Mouse (Mus musculus) brown adipose tissue, adult 24 weeks (tissue): ENCODE results near the gene Pgm1. TPM values are rescaled to one million over a fixed set of nuclear protein-coding genes. Genes with fewer than 3 reads are reported as not detected.

Source experiments
- H3K27ac ChIP-seq: fragments of 200-500 bp; replicated peaks from 2 replicates; pipeline ENCODE4 v1.5.1; 2012; ENCODE audit warnings: low read depth, mild to moderate bottlenecking, low read length
- H3K4me1 ChIP-seq: fragments of 200-500 bp; 2 replicates; pipeline ENCODE4 v1.6.1; 2012; ENCODE audit warnings: low read length, mixed read lengths; ENCODE audit not compliant: control insufficient read depth, insufficient read depth, insufficient read length
- H3K4me3 ChIP-seq: fragments of 200-500 bp; 2 replicates; pipeline ENCODE4 v1.5.1; 2012; ENCODE audit warnings: low read depth, mild to moderate bottlenecking, low read length, moderate library complexity; ENCODE audit not compliant: insufficient read depth
- polyA plus RNA-seq: library from polyadenylated mRNA; stranded (reverse); fragments of >200 nt; gene quantifications from 2 replicates; pipeline ENCODE4 v1.2.4, GENCODE M21; 2012; ENCODE audit not compliant: missing spikeins, insufficient read depth, insufficient read length

Gene Pgm1
- polyA plus RNA-seq, 1 experiment = 239 TPM

- Histone ChIP-seq H3K4me3 (no peak overlapping the region), H3K27ac (no peak overlapping the region), H3K4me1 (peaks cover 17% of the 10 kb centered on the region)
Observed at GRCm38 (mm10) chr4:99944606-99945005, 15.4 kb downstream of the Pgm1 start.

- Histone ChIP-seq H3K27ac (no peak overlapping the region), H3K4me1 (peaks cover 17% of the 10 kb centered on the region), H3K4me3 (no peak overlapping the region)
Observed at GRCm38 (mm10) chr4:99945011-99945410, 15.8 kb downstream of the Pgm1 start.

- Histone ChIP-seq H3K4me1 (peaks cover 13% of the 10 kb centered on the region), H3K4me3 (no peak overlapping the region), H3K27ac (no peak overlapping the region)
Observed at GRCm38 (mm10) chr4:99946516-99946915, 17.3 kb downstream of the Pgm1 start.

GRCm38 (mm10) chr4:99947192-99947591, 18.0 kb downstream of the Pgm1 start:
- H3K27ac ChIP-seq = no peak overlapping the region
- no peak overlapping the region for H3K4me3 ChIP-seq
- peaks cover 14% of the 10 kb centered on the region for H3K4me1 ChIP-seq

GRCm38 (mm10) chr4:99947896-99948295, 18.7 kb downstream of the Pgm1 start:
- peaks cover 15% of the 10 kb centered on the region for H3K4me1 ChIP-seq
- no peak overlapping the region for H3K4me3 ChIP-seq
- H3K27ac ChIP-seq = no peak overlapping the region

GRCm38 (mm10) chr4:99953904-99954303, 24.7 kb downstream of the Pgm1 start:
- Histone ChIP-seq H3K27ac (no peak overlapping the region), H3K4me3 (no peak overlapping the region), H3K4me1 (peaks cover 22% of the 10 kb centered on the region)

- Histone ChIP-seq H3K27ac (no peak overlapping the region), H3K4me3 (no peak overlapping the region)
Observed at GRCm38 (mm10) chr4:99955396-99955795, 26.2 kb downstream of the Pgm1 start.

GRCm38 (mm10) chr4:99957186-99957585, 28.0 kb downstream of the Pgm1 start:
- Histone ChIP-seq H3K4me1 (peaks cover 14% of the 10 kb centered on the region), H3K4me3 (no peak overlapping the region), H3K27ac (no peak overlapping the region)

More at GRCm38 (mm10) chr4:99955396-99955795, 26.2 kb downstream of the Pgm1 start:
- peaks cover 24% of the 10 kb centered on the region for H3K4me1 ChIP-seq

GRCm38 (mm10) chr4:99958084-99958815, 29.0 kb downstream of the Pgm1 start:
- no peak overlapping the region for H3K27ac ChIP-seq

GRCm38 (mm10) chr4:99959308-99959707, 30.1 kb downstream of the Pgm1 start:
- H3K27ac ChIP-seq = no peak overlapping the region
- no peak overlapping the region for H3K4me3 ChIP-seq
- H3K4me1 ChIP-seq = peaks cover 12% of the 10 kb centered on the region; the same call in 1 of the 2 replicates

More at GRCm38 (mm10) chr4:99958084-99958815, 29.0 kb downstream of the Pgm1 start:
- H3K4me3 ChIP-seq = no peak overlapping the region
- H3K4me1 ChIP-seq = peaks cover 12% of the 10 kb centered on the region; the same call in 1 of the 2 replicates

GRCm38 (mm10) chr4:99966555-99966954, 37.3 kb downstream of the Pgm1 start:
- Histone ChIP-seq H3K4me1 (no peaks in the 10 kb centered on the region), H3K4me3 (no peak overlapping the region), H3K27ac (no peak overlapping the region)

GRCm38 (mm10) chr4:99969328-99969727, 40.1 kb downstream of the Pgm1 start:
- H3K4me3 ChIP-seq = no peak overlapping the region
- peaks cover 3% of the 10 kb centered on the region for H3K4me1 ChIP-seq

GRCm38 (mm10) chr4:99970097-99970496, 40.9 kb downstream of the Pgm1 start:
- Histone ChIP-seq H3K4me1 (peaks cover 6% of the 10 kb centered on the region), H3K4me3 (no peak overlapping the region), H3K27ac (peak overlapping the region; percentile 61)

More at GRCm38 (mm10) chr4:99969328-99969727, 40.1 kb downstream of the Pgm1 start:
- peak overlapping the region; percentile 61; the same call in 1 of the 2 replicates for H3K27ac ChIP-seq

- H3K4me3 ChIP-seq = no peak overlapping the region
- peaks cover 6% of the 10 kb centered on the region for H3K4me1 ChIP-seq
- H3K27ac ChIP-seq = no peak overlapping the region
Observed at GRCm38 (mm10) chr4:99972886-99973285, 43.7 kb downstream of the Pgm1 start.

GRCm38 (mm10) chr4:99973931-99974330, 44.7 kb downstream of the Pgm1 start:
- Histone ChIP-seq H3K4me1 (peaks cover 6% of the 10 kb centered on the region), H3K27ac (peak overlapping the region; percentile 68), H3K4me3 (no peak overlapping the region)

GRCm38 (mm10) chr4:99974375-99974774, 45.2 kb downstream of the Pgm1 start:
- no peak overlapping the region for H3K4me3 ChIP-seq
- H3K4me1 ChIP-seq = peaks cover 6% of the 10 kb centered on the region
- peak overlapping the region; percentile 68; the same call in 1 of the 2 replicates for H3K27ac ChIP-seq
